Mouse (Mus musculus) retina, embryonic 14.5 days (tissue): ENCODE data around the gene Itga3.
A peak's percentile ranks its signal among the peaks of the same experiment; 100 is the strongest.

Experiments used
- DNase-seq: peaks from one replicate; pipeline ENCODE4 v3.0.0-alpha.2; 2015; ENCODE audit warnings: low spot score

Gene Itga3

DNA sequence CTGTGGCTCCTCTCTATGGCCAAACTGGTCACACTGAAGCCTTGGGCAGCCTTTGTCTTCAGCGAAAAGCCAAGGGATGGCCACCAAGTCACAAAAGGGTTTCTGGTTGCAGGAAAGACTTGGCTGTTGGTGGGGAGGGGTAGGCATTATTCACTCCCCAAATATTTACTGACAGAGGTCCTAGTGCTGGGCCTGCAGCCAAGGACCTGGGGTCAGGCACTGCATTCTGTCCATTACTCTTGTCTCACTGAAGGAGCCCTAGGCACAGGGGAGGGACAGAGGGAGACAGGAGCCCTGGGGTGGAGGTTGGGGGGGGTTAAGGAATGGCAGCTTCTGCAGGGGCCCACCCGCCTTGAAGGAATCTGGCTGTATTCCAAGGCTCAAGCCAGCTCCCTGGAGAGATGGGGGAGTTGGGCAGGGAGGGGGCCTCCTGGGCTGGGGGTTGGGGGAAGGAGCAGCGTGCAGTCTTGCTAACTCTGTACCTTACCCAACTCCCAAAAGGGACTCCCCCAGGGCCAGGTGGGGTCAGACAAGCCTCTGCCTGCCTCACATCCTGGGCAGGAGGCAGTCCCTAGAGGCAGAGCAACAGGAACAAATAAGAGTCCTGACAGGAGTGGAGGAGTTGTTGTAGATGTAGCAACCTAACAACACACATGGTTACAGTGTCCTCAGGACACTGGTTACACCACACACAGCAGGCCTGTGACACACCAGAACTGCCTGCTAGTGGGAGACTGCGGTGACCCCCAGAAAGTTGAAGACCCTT lies 20.2 kb upstream of the Itga3 start:
- DNase-seq = no peak

DNA sequence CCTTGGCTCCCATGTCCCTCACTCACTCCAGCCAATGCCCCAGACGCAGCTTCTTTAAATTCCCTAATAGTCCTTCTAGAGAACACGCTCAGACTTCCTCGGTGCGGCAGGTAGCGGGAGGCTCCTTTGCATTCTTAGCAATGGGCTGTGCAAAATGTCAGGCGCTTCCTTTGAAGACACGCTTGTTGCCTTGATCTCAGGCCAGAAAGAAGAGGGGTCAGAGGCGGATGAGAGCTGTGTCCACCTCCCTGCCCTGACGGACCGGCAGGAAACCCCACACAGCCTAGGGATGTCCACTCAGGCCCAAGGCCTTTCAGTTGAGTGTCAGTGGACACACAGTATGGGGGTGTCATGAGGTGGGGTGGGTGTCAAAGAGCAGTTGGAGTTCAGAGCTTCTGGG lies 19.0 kb upstream of the Itga3 start:
- no peak for DNase-seq

DNA sequence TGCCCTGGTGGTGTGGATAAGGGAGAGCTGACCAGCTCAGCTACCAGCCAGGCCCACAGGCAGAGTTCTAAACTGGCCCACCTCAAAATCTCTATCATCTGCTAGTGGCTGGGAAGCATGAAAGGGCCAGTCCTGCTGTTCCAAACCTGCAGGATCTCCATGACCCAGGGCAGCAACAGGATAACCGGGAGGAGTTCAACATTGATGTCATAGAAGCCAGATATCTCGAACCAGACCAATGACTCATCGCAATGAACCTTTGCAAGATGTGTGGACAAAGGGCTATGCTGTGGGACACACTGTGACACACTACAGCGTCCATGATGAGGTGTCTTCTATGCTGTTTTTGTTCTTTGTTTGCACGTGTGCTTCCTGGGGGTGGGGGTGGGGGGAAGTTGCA lies 16.5 kb upstream of the Itga3 start:
- no peak for DNase-seq

DNA sequence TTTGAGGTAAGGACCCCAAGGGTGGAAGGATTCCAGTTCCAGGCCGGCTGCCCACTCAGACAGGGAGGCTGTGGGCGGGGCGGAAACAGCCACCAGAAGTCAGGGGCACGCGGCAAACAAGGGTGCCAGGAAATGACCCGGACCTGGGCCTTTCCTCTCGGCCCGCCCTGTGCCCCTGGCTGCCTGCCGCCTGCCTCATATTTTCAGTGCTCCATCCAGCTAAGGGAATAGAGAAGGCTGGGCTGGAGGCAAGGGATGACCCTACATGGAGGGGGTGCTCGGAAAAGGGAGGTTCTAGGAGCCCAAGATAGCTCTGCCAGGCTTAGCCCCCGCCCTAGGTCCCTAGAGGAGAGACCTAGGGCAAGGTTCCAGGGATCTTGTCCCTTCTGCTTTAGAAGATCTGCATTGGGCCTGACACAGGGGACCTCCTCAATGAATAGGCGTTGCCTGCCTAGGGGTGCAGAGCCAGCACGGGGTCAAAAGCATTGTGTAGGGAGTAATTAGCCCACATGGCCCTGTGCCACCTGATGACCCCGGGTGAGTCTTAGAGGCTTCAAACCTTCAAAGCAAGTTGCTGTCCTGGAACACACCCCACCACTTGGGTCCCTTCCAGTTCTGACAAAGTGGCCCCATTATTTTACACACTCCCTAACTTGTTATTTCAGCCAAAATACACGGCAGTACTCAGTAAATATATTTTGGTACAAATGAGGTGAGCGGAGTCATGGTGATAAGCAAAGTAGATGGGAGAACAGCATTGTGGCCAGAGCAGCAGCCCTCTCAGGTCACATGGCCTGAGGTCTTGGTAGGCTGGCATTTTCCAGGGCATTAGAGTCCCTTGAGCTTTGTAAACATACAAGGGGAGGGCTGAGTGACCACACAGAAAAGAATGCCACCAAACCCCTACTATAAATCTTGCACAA lies 12.5 kb upstream of the Itga3 start:
- DNase-seq = no peak

DNA sequence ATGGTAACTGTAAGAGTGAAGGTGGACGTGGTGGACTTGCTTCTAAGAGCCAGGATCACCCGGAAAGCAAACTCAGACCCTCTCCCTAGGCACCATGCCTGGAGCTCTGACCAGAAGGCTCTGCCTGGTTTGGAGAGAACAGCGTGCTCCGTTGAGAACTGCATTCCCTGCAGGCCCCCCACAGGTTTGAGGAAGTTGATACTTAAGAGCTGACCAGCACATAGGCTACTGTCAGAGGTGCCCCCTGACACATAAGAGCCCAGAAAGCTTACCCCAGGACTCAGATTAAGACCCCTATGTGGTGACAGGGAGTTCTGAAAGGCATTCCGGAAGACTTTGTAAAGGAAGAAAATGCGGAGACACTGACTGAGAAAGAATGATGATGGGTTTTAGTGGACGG lies 11.7 kb upstream of the Itga3 start:
- no peak for DNase-seq

DNA sequence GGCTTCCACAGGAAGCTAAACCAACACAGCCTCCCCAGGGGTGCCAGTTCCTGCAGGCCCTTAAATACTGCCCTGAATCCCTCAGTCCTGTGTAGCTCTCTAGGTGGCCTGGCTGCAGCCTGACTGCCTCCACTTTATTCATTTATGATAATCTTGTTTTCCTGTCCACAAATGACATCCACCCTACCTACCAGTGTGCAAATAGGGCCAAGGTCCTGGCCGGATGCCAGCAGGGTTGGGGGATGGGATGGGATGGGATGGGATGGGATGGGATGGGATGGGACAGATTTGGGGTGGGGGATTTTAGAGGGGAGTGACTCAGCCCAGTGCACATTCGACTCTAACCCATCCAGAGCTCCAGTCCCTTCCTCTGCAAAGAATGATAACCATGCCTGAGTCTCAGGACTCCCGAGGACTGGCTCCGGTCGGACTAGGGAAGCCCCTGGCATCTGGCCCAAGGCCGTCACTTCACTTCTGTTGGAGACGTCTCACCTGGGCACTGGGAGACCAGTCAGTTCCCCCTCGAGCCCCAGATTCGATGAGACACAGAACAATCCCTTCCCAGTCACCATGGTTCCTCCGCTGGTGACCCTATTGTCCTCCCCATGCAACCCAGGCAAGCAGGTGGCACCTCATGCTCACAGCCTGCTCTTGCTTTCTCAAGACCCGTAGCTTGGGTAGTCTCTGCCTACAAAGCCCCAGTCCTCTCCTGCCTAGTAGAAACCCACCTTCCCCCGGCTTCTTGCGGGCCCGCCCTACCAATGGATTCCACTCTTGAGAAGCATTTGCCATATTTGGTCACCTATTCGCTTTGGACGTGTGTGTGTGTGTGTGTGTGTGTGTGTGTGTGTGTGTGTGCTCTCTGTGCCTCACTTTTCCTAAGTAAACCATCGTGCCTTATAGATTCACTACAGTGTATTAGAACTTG lies 11.0 kb upstream of the Itga3 start:
- DNase-seq = no peak

DNA sequence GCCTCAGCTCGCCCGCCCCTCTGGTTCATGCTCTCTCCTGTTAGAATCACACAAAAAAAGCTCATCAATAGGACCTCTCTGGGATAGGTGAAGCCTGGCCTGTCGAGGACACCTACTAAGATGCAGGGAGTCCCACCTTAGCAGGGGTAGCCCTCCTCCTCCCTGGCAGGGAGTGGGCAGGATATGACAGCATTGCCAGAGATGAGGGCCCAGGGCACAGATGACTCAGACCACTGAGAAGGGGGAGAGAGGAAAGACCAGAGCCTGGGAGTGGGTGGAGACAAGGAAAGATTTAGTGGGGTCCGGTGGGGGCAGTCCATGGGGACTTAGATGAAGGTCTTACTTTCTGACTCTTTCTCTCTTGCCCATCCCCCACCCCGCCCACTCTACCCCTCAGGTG lies 9.6 kb upstream of the Itga3 start:
- DNase-seq = no peak

DNA sequence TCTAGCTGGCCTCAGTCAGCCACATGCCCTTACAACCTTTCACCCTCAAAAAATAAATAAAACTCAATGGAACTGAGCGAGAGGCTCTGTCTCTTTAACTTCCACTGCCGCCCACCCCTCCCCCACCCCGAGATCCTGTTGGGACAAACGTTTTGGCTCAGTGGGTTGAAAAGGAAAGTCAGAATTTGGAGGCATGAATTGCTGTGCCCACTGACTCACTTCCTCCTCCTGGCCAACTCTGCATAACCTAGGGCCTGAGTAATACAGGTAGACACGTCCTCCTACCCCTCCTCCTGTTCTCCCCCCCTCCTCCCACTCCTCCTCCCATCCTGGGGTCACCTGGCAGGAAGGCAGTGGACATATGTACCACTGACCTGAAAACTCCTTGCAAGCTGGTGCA lies 9.1 kb upstream of the Itga3 start:
- DNase-seq = no peak

DNA sequence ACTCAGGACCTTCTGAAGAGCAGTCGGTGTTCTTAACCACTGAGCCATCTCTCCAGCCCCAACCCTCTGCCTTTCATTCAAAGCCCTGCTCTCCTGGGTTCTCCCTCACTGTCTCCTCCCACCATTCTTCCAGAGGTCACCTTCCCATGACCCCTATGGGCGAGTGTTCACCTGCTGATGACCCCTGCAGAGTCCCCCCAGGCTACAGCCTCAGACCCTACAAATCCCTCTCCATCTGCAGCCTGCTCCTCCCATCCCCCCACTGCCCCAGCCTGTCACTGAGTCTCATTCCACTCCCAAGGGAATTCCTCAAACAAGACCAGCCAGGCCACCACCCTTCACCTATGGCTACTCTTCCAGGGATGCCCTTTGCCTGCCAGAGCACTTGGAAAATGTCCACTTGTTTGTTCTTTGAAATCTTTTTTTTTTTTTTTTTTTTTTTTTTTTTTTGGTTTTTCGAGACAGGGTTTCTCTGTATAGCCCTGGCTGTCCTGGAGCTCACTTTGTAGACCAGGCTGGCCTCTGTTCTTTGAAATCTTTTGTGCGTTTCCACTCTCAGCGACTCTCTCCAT lies 8.3 kb upstream of the Itga3 start:
- DNase-seq = no peak

DNA sequence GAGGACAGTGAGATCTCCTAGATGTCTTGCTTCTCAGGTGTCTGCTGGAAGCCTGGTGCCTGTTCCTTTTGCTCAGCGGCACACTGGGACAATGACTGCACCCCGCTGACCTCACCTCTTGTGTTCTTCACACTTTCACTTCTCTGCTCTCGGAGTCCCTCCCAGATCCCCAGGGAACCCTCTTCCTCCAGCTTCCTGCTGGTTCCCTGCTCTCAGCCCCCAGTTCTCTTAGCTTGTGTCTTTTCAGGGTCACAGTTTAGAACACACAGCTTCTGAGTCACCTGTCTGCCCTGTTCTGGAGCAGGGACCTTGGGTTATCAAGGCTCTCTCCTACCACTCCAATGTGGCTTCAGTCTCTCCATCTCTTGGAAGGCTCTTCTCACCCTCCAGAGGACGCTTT lies 7.6 kb upstream of the Itga3 start:
- no peak for DNase-seq

DNA sequence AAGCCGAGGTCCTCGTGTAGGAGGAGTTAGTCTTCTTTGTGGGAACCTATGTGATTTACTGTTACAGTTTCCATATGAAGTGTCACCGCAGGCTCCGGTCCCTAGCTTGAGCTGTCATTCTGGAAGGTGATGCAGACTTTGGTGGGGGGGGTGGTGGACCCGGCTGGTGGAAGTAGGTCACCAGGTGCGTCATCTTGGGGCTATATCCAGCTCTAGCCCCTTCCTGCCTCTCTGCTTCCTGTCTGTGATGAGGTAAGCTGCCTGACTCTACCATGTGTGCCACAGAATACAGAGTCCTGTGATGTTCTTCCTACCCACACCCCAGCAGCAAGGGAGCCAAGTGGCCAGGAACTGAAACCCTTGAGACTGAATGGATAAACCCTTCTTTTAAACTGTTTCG lies 6.3 kb upstream of the Itga3 start:
- no peak for DNase-seq

DNA sequence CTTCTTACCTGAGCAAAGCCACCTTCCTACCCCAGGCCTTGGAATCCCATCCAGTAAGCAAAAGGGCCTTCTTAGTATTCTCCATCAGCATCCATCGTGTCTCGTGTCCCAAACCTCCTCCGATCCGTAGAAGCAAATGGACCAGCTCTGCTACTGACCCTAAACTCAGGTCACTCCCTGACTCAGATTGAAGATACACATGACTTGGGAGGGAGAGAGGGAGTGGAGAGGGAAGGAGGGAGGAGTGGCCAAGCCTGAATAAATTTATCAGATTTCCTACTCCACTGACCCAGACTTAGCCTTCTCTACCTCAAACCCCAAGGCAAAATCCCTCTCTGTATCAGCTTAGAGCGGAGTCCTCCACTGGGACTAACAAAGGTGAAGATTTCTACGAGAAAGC lies 4.2 kb upstream of the Itga3 start:
- DNase-seq = no peak

DNA sequence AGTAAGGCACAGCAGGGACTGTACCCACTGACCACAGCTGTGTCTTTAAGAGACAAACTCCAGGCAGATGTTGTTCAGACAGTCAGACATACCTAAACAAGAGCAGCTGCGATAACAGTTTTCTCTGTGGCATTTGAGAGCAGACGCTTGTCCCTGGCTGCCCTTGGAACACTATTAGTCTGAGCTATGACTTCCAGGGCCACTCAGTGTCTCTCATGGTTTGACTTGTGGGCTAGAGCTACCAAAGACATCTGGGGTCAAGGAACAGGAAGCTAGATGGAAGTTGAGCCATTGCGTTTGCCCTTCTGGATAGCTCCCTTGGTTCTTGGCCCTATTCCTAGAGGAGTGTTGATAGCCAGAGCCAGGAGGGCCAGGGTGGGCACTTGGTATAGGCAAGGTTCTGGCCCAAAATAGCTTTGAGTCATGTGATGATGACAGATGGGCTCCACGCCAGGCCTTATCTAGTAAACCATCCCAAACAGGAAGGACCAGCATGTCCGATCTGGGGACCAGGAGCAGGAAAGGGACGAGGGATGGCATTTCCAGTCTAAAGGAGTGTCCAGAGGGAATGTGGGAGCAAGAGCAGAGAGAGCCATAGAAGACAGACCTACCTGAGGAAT lies 2.8 kb upstream of the Itga3 start:
- DNase-seq = no peak

DNA sequence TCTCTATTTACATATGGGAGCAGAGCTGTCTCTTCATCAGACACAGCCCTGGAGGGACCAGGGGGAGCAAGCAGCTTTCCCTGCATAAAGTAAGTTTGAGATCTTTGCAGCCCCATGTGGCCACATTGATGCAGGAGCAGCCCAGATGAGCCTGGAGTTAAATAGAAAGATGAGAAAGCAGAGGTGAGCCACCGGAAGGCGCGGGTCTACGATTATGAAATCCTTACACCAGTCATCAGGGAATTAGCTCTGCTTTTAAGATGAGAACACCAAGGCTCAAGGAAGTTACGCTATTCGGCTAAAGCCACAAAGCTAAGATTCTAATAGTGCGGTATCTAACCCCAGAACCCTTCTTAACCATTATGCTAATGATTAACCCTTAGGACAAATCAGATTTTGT lies 1.4 kb upstream of the Itga3 start:
- no peak for DNase-seq

DNA sequence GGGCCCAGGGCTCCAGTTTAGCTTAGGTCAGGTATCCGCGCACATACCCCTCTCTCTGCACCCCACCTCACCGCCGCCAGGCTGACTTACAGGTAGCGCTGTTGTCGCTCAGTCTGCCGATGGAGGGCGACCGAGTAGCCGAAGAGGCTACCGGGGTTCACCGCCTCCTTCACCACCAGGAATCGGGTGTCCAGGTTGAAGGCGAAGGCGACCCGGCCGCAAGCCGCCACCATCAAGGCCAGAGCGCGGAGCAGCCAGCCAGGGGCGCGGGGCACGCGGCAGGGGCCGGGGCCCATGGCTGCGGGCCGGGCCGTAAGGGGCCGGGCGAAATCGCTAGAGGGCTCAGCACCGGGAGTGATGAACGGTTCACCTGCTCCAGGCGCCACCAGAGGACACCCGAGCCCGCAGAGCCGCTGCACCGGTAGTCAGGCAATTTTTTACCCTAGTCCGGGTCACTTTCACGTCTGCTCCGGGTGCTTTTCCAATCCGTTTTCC lies 513 bp downstream of the Itga3 start:
- peak; percentile 57 for DNase-seq

DNA sequence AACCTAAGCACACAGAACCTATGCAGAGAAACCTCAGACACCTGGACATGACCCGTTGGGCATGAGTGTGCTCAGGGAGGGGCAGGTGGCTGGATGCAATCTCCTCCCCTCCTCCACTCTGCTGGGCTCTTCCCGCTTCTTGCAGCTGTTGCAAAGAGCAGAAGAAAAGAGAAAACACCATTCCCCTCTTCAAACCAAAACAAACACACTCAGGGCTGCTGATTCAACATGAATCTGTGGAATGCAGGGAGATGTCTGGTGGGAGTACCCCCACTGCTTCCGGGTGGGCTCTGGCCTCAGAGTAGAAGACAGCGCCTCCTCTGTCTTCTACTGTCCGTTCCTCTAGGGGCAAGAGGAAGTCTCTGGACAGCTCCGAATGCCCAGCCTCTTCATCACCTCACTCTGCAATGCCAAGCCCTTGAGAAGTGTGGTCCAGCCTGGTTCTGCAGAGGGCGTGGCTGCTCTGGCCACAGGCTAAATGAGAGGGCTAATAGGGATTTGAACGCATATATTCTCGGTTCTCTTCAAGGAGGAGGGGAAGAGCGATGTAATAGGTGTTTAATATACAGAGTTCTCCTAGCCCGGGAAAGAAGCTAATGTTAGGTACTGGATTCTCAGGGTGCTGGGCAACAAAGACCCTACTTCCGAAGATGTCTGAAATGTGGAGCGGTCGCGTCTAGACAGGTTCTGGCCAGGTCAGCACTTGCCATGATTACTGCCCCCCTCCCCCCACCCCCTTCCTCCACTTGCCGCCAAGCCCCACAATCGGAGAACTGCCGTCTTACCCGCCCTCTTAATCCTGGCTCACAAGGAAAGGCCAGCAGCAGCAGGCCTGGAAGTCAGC lies 1.2 kb downstream of the Itga3 start:
- peak; percentile 23 for DNase-seq

DNA sequence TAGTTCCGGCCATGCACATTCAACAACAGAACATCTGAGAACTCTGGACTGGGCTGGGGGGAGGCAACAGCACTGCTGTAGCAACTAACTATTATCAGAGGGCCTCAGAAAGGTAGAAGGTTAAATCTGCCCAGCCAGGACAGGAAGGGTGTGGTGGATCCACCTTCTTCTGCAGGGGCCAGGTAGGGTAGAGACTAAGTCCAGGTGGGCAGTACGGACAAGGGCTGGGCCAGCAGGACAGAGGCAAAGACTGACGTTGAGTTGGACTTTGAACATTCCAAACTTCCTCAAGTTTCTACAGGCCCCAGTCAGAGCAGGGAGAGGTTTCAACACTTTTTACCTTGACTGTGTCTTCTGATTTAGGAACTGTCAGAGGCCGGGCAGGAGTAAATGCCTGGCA lies 1.9 kb downstream of the Itga3 start:
- DNase-seq = no peak

DNA sequence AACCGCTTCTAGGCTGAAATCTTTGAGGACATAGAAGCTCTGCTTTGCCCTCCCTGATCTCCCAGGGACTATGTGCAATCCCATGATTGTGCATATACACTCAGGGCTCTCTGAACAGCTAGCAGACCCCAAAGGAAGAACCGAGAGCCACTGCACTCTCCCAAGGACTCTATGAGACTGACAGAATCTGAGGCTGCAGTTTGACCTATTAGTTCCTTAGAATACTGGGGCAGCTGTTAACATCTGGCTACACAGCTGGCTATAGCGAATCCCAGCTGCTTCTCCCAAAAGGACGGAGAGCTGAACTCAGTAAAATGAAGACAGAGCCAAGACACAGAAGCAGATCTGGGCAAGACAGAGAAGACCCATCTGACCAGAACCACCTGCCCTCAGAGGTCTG lies 2.8 kb downstream of the Itga3 start:
- DNase-seq = no peak

DNA sequence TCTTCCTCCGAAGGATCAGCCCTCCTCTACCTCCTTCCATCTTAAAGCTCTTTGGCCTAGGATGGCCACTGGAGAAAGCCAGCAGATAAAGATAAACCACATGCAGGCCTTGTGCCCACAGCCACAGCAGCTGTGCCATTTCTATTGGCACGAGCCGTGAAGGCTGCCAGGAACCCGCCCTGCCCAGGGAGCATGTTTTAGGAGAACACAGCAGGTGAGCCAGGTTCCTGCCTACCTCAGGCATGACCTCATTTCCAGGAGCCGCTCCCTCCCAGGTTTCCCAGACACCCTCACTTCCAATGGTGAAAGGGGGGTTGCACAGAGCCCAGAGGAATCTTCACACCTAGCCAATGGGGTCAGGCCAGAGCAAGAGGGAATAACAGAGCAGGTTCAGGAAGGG lies 3.8 kb downstream of the Itga3 start:
- no peak for DNase-seq

DNA sequence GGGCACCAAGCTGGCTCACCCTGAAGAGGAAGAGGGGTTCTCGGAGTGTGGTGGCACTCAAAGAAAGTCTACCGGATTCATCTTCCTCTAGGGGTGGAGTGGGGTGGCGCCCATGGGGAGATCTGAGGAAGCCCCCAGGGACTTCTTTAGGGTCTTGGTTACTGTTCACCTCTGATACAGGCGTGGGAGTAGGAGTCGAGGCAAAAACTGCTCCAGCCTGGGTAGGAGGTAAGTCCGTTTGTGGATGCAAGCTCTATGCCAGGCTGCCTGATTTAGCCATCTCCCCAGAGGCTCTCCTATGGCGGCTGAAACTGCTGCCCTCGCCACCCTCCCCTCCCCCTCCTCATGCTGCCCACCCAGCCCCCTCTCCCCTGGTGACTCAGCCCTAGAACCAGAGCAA lies 4.5 kb downstream of the Itga3 start:
- DNase-seq = no peak
